Mouse (Mus musculus): ENCODE results near the gene Prune2. TPM values are rescaled to one million over a fixed set of nuclear protein-coding genes. Genes with fewer than 3 reads are reported as not detected.

Gene Prune2
- polyA plus RNA-seq, 1 experiment from 2014 or later, result 2.6 TPM

DNA sequence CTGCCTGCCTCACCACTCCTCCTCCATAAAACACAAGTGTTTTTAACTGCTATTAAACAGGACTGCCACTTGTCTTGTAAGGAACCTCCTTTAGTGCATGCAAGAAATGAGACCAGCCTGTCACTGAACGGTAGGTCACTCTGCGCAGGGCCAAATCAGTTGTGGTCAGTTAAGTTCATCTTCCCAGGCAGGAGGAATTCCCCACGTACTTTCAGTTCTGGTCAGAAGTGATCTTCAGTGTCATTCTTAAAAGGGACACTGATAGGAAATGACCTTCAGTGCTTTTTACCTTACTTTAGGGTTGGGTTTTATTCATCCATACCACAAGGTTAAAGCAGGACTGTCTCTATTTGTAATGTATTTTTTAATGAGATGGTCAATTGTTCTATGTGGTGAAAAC is 262.3 kb downstream of the Prune2 start:
- 79% methylated on average over 3 of the region's 3 CpGs for WGBS
- no peak for ATAC-seq (ENCODE audit: insufficient read depth, low FRiP score, low TSS enrichment)

DNA sequence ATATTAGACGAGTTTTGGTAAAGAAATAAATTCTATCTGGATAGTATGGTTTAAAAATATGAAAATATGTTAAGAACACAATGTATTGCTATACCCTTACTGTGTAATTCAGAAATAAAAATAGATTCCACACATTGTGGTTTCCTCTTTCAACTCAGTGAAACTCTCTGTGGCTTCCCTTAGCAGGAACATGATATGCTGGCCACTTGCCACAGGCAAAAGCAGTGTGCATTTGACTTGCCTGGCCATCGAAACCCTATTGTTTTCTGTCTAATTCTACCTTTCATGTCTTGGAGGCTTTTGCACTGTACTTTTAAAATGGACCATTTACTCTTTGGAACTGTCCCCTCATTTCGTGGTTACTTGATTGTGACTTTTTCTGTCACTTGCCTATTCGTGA is 267.9 kb downstream of the Prune2 start:
- DNase-seq (ENCODE audit: low spot score) (no peak), ATAC-seq (ENCODE audit: insufficient read depth, low FRiP score, low TSS enrichment) (no peak)
- Histone ChIP-seq H3K9ac (ENCODE audit: low read length) (no peak overlapping the region), H3K4me3 (ENCODE audit: low read depth, low read length) (no peak overlapping the region), H3K9me3 (ENCODE audit: control insufficient read depth, low read length) (no peaks in the 10 kb centered on the region), H3K4me2 (ENCODE audit: low read depth) (no peak overlapping the region), H3K36me3 (ENCODE audit: control insufficient read depth, insufficient read depth, low read length) (no peaks in the 10 kb centered on the region), H3K27ac (ENCODE audit: low read depth, low read length) (no peak overlapping the region), H3K4me1 (ENCODE audit: control insufficient read depth, insufficient read depth, low read length) (no peaks in the 10 kb centered on the region), H3K27me3 (ENCODE audit: control insufficient read depth, insufficient read depth, low read length) (no peaks in the 10 kb centered on the region)
- WGBS, result 85% methylated on average over 4 of the region's 4 CpGs

More for the DNA sequence above, 262.3 kb downstream of the Prune2 start:
- Histone ChIP-seq H3K4me2 (ENCODE audit: low read depth) (no peak overlapping the region), H3K9me3 (ENCODE audit: control insufficient read depth, low read length) (no peaks in the 10 kb centered on the region), H3K4me1 (ENCODE audit: control insufficient read depth, insufficient read depth, low read length) (no peaks in the 10 kb centered on the region), H3K9ac (ENCODE audit: low read length) (no peak overlapping the region), H3K27me3 (ENCODE audit: control insufficient read depth, insufficient read depth, low read length) (no peaks in the 10 kb centered on the region), H3K4me3 (ENCODE audit: low read depth, low read length) (no peak overlapping the region), H3K36me3 (ENCODE audit: control insufficient read depth, insufficient read depth, low read length) (no peaks in the 10 kb centered on the region), H3K27ac (ENCODE audit: low read depth, low read length) (no peak overlapping the region)
- DNase-seq (ENCODE audit: low spot score), result no peak

DNA sequence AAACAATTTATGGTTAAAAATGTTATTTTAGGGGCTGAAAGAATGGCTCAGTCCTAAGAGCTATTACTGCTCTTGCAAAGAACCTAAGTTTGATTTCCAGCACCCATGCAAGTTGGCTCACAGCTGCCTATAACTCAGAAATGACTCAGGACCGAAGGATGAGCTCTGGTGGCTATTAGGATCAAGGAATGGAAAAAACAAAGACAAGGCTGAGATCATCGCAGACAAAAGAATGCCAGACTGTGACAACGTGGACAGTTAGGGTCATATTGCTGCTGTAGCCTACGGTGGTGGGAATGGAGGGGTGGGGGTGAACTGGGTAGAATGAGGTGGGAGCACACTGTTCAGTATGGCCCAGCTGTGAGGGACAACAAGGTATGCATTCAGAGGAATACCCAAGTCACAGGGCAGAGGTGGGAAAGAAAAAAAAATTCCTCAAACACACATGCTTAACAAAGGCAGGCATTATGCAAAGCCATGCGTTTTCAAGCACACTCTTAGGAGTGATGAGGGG is 269.7 kb downstream of the Prune2 start:
- Histone ChIP-seq H3K4me3 (ENCODE audit: low read depth, low read length) (no peak overlapping the region), H3K9ac (ENCODE audit: low read length) (no peak overlapping the region), H3K9me3 (ENCODE audit: control insufficient read depth, low read length) (no peaks in the 10 kb centered on the region), H3K36me3 (ENCODE audit: control insufficient read depth, insufficient read depth, low read length) (no peaks in the 10 kb centered on the region), H3K27me3 (ENCODE audit: control insufficient read depth, insufficient read depth, low read length) (no peaks in the 10 kb centered on the region), H3K4me1 (ENCODE audit: control insufficient read depth, insufficient read depth, low read length) (no peaks in the 10 kb centered on the region), H3K4me2 (ENCODE audit: low read depth) (no peak overlapping the region), H3K27ac (ENCODE audit: low read depth, low read length) (no peak overlapping the region)
- DNase-seq (ENCODE audit: low spot score), result no peak
- ATAC-seq (ENCODE audit: insufficient read depth, low FRiP score, low TSS enrichment), result no peak
- 61% methylated on average over 5 of the region's 5 CpGs for WGBS

DNA sequence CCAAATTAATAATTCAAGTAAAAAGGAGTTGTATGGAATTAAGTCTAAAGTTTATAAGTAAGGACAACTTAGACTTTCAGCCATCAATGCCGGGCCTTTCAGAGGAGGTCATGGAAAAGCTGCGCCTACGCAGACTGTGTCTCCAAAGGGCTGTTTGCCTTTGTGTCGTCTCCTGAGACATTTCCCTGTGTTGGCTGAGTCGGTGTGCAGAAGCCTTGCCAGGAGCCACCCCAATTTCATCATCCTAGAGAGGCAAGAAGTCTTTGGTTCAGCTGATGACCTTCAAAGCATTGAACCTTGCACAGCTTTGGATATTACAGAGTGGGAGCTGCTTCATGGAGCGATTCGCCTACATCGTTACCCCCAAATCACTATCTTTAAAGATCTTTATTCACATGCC is 270.2 kb downstream of the Prune2 start:
- Histone ChIP-seq H3K4me1 (ENCODE audit: control insufficient read depth, insufficient read depth, low read length) (no peaks in the 10 kb centered on the region), H3K27me3 (ENCODE audit: control insufficient read depth, insufficient read depth, low read length) (no peaks in the 10 kb centered on the region), H3K9ac (ENCODE audit: low read length) (no peak overlapping the region), H3K27ac (ENCODE audit: low read depth, low read length) (no peak overlapping the region), H3K4me2 (ENCODE audit: low read depth) (no peak overlapping the region), H3K36me3 (ENCODE audit: control insufficient read depth, insufficient read depth, low read length) (no peaks in the 10 kb centered on the region), H3K4me3 (ENCODE audit: low read depth, low read length) (no peak overlapping the region), H3K9me3 (ENCODE audit: control insufficient read depth, low read length) (no peaks in the 10 kb centered on the region)
- ATAC-seq (ENCODE audit: insufficient read depth, low FRiP score, low TSS enrichment) (no peak), DNase-seq (ENCODE audit: low spot score) (no peak)
- 89% methylated on average over 8 of the region's 8 CpGs for WGBS

DNA sequence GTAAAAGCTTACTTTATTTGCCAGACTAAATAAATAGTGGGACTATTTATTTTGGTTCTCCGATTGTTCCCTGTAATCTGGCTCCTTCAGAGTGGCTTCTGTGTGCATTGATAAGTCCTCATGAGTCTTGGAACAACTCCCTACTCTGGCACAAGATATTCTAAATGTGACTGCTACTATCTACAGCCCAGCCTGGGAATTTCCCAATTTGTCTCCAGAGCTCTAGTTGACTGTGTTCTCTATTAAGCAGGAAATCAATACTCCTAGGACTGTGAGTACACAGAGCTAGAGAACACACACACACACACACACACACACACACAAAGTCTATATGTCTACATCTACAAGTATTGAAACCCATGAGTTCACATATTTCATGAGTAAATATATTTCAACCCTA is 274.1 kb downstream of the Prune2 start:
- no peak overlapping the region for H3K4me3 ChIP-seq (ENCODE audit: low read depth, low read length)
- H3K9me3 ChIP-seq (ENCODE audit: control insufficient read depth, low read length), result no peaks in the 10 kb centered on the region
- WGBS, result 83% methylated on average over 1 of the region's 1 CpGs

DNA sequence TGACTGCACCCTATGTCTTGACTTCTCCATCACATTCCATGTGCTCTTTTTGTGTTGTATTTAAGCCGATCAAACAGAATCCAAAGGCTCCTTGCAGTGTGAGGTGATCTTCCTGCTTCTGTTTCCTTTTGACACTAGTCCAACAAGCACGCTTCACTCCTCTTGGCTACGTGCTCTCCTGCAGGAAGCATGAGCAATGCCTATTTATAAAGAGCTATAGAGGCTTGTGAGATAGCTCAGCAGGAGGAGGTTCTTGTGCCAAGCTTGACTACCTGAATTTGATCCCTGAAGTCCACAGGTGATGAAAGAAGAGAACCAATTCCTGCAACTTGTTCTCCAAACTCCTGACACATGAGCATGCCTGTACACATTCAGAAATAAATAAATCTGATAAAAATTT is 282.6 kb downstream of the Prune2 start:
- no peak overlapping the region for H3K4me2 ChIP-seq (ENCODE audit: low read depth)
- no peak overlapping the region for H3K4me3 ChIP-seq (ENCODE audit: low read depth, low read length)
- DNase-seq (ENCODE audit: low spot score) (no peak), ATAC-seq (ENCODE audit: insufficient read depth, low FRiP score, low TSS enrichment) (no peak)
- no peaks in the 10 kb centered on the region for H3K36me3 ChIP-seq (ENCODE audit: control insufficient read depth, insufficient read depth, low read length)
- H3K27ac ChIP-seq (ENCODE audit: low read depth, low read length), result no peak overlapping the region
- no peak overlapping the region for H3K9ac ChIP-seq (ENCODE audit: low read length)
- 96% methylated on average over 3 of the region's 3 CpGs for WGBS
- H3K4me1 ChIP-seq (ENCODE audit: control insufficient read depth, insufficient read depth, low read length), result no peaks in the 10 kb centered on the region
- H3K9me3 ChIP-seq (ENCODE audit: control insufficient read depth, low read length), result no peaks in the 10 kb centered on the region
- H3K27me3 ChIP-seq (ENCODE audit: control insufficient read depth, insufficient read depth, low read length), result no peaks in the 10 kb centered on the region

More for the DNA sequence above, 274.1 kb downstream of the Prune2 start:
- no peaks in the 10 kb centered on the region for H3K4me1 ChIP-seq (ENCODE audit: control insufficient read depth, insufficient read depth, low read length)
- H3K27me3 ChIP-seq (ENCODE audit: control insufficient read depth, insufficient read depth, low read length), result no peaks in the 10 kb centered on the region
- no peaks in the 10 kb centered on the region for H3K36me3 ChIP-seq (ENCODE audit: control insufficient read depth, insufficient read depth, low read length)
- no peak for ATAC-seq (ENCODE audit: insufficient read depth, low FRiP score, low TSS enrichment)
- no peak for DNase-seq (ENCODE audit: low spot score)
- no peak overlapping the region for H3K4me2 ChIP-seq (ENCODE audit: low read depth)
- H3K27ac ChIP-seq (ENCODE audit: low read depth, low read length), result no peak overlapping the region
- H3K9ac ChIP-seq (ENCODE audit: low read length), result no peak overlapping the region

DNA sequence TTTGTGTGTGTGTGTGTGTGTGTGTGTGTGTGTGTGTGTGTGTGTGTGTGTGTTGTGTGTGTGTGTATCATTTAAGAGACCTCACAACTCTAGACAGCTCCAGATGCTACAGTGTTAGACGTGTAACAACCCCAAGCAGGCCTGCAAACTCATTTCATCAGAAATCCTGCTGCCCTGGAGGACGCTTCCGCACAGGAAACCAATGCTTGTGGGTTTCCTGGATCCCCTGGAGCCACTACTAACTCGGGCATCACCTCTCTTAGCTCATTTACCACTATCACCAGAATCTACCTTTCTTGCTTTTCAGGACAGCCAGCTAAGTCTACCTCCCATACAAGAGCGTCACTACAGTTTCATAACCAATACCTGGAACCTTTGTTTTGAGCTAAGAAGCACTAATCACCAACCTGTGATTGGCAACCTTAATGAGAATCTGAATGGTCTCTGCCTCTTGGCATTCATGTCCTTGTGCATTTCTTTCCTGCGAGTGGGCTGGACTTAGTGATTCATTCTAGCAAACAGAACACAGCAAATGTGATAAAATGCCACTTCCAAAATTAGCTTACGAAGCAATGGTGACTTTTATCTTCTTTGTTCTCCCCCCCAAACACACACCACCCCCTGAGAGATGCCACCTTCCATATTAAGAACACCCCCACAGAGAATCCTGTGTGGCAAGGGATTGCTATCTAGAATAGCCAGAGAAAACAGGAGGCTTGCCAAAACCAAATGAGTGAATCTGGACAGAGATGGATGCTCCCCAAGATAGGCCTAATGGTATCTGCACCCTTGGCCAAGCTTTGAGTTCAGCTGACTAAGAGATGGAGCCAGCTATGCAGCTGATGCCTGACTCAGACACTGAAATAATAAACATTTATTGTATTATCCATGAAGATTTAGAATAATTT is 284.5 kb downstream of the Prune2 start:
- no peaks in the 10 kb centered on the region for H3K27me3 ChIP-seq (ENCODE audit: control insufficient read depth, insufficient read depth, low read length)
- H3K9me3 ChIP-seq (ENCODE audit: control insufficient read depth, low read length), result no peaks in the 10 kb centered on the region
- no peaks in the 10 kb centered on the region for H3K4me1 ChIP-seq (ENCODE audit: control insufficient read depth, insufficient read depth, low read length)
- 92% methylated on average over 7 of the region's 7 CpGs for WGBS
- H3K27ac ChIP-seq (ENCODE audit: low read depth, low read length), result no peak overlapping the region
- H3K4me2 ChIP-seq (ENCODE audit: low read depth), result no peak overlapping the region
- ATAC-seq (ENCODE audit: insufficient read depth, low FRiP score, low TSS enrichment) (no peak), DNase-seq (ENCODE audit: low spot score) (no peak)
- H3K4me3 ChIP-seq (ENCODE audit: low read depth, low read length), result no peak overlapping the region
- no peaks in the 10 kb centered on the region for H3K36me3 ChIP-seq (ENCODE audit: control insufficient read depth, insufficient read depth, low read length)
- no peak overlapping the region for H3K9ac ChIP-seq (ENCODE audit: low read length)

DNA sequence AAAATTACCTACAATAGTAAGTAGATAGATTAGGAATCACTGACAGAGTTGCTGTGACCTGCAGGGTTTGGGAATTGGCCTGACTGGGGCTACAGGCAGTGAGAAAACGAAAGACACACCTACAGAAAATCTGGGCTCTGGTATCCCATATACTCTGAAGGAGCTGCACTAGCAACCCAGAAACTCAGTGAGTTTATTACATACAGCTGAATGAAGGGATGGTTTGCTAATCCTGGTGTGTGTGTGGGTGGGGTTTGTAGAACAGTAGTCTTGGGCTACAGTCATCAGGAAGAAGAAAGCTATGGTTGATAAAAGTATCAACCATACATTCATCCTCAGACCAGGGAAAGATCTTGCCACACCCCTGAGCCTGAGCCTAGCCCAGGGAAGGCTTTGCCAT is 285.3 kb downstream of the Prune2 start:
- Histone ChIP-seq H3K4me1 (ENCODE audit: control insufficient read depth, insufficient read depth, low read length) (no peaks in the 10 kb centered on the region), H3K27ac (ENCODE audit: low read depth, low read length) (no peak overlapping the region), H3K4me3 (ENCODE audit: low read depth, low read length) (no peak overlapping the region), H3K9me3 (ENCODE audit: control insufficient read depth, low read length) (no peaks in the 10 kb centered on the region), H3K4me2 (ENCODE audit: low read depth) (no peak overlapping the region), H3K9ac (ENCODE audit: low read length) (no peak overlapping the region), H3K36me3 (ENCODE audit: control insufficient read depth, insufficient read depth, low read length) (no peaks in the 10 kb centered on the region), H3K27me3 (ENCODE audit: control insufficient read depth, insufficient read depth, low read length) (no peaks in the 10 kb centered on the region)
- DNase-seq (ENCODE audit: low spot score), result no peak
- ATAC-seq (ENCODE audit: insufficient read depth, low FRiP score, low TSS enrichment), result no peak
- 93% methylated on average over 1 of the region's 1 CpGs for WGBS

DNA sequence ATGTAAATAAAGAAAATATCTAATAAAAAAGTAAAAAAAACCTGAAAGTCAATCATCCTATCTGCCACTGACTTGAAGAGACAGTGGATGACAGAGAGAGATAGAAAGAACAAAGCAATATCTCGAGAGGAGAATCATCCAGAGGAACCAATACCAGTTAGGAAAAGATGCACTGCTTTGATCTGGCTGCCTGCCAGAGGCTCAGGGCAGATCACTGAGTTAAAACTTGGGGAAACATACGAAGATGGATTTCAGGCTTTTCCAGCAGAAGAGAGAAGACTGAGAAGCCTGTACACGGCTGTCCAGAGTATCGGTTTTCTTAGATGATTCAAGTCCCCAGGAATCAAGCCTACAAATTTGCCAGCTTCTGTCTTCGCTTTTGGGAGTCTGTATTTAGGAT is 287.0 kb downstream of the Prune2 start:
- no peaks in the 10 kb centered on the region for H3K9me3 ChIP-seq (ENCODE audit: control insufficient read depth, low read length)
- WGBS, result 91% methylated on average over 5 of the region's 5 CpGs
- no peak overlapping the region for H3K4me2 ChIP-seq (ENCODE audit: low read depth)
- H3K36me3 ChIP-seq (ENCODE audit: control insufficient read depth, insufficient read depth, low read length), result no peaks in the 10 kb centered on the region
- no peak for DNase-seq (ENCODE audit: low spot score)
- H3K27me3 ChIP-seq (ENCODE audit: control insufficient read depth, insufficient read depth, low read length), result no peaks in the 10 kb centered on the region
- H3K9ac ChIP-seq (ENCODE audit: low read length), result no peak overlapping the region
- no peak for ATAC-seq (ENCODE audit: insufficient read depth, low FRiP score, low TSS enrichment)
- H3K4me3 ChIP-seq (ENCODE audit: low read depth, low read length), result no peak overlapping the region
- H3K4me1 ChIP-seq (ENCODE audit: control insufficient read depth, insufficient read depth, low read length), result no peaks in the 10 kb centered on the region
- no peak overlapping the region for H3K27ac ChIP-seq (ENCODE audit: low read depth, low read length)
